Mouse (Mus musculus) lung, embryonic 15.5 days (tissue): ENCODE results near the gene Cd9. TPM values are rescaled to one million over a fixed set of nuclear protein-coding genes. Genes with fewer than 3 reads are reported as not detected.
"Not testable (repeated sequence)": the region's sequence is repeated elsewhere in the genome, so short reads cannot be mapped to it uniquely, and the experiment has no call there.

Experiments used
- ATAC-seq: fragments of 200-750 bp; cut with Nextera tagmentation; 2 replicates; pipeline ENCODE4 v1.8.0; 2017; ENCODE audit warnings: moderate number of reproducible peaks, borderline replicate concordance; ENCODE audit not compliant: low FRiP score, low TSS enrichment; ENCODE audit errors: extremely low read depth
- H3K27ac ChIP-seq: fragments of 300-500 bp; sonication (generic); 2 replicates; pipeline ENCODE4 v1.5.1; 2015; ENCODE audit warnings: moderate library complexity, mild to moderate bottlenecking, inconsistent platforms
- H3K27me3 ChIP-seq: fragments of 300-500 bp; sonication (generic); 2 replicates; pipeline ENCODE4 v1.6.1; 2015; ENCODE audit warnings: inconsistent platforms
- H3K36me3 ChIP-seq: fragments of 300-500 bp; sonication (generic); 2 replicates; pipeline ENCODE4 v1.6.1; 2015; ENCODE audit warnings: inconsistent platforms
- H3K4me1 ChIP-seq: fragments of 300-500 bp; sonication (generic); 2 replicates; pipeline ENCODE4 v1.6.1; 2015; ENCODE audit warnings: inconsistent platforms
- H3K4me2 ChIP-seq: fragments of 300-500 bp; sonication (generic); 2 replicates; pipeline ENCODE4 v1.6.1; 2015; ENCODE audit warnings: inconsistent platforms, mild to moderate bottlenecking, moderate library complexity
- H3K4me3 ChIP-seq: fragments of 300-500 bp; sonication (generic); 2 replicates; pipeline ENCODE4 v1.5.1; 2015; ENCODE audit warnings: mild to moderate bottlenecking, inconsistent platforms
- H3K9ac ChIP-seq: fragments of 300-500 bp; sonication (generic); 2 replicates; pipeline ENCODE4 v1.6.1; 2015; ENCODE audit warnings: inconsistent platforms
- H3K9me3 ChIP-seq: fragments of 300-500 bp; sonication (generic); 2 replicates; pipeline ENCODE4 v1.6.1; 2016; ENCODE audit warnings: inconsistent platforms
- WGBS: fragments of 180-500 bp; shearing (Covaris S2); methylation state at CpG from one replicate; pipeline ENCODE4 v1.1.7; 2015; 5-methylcytosine and 5-hydroxymethylcytosine counted together
- polyA plus RNA-seq: library from polyadenylated mRNA; unstranded; fragments of >200 nt; fragmentation: Nextera tagmentation; extraction: Ambion mirVana; gene quantifications from 2 replicates; pipeline ENCODE4 v1.2.1, GENCODE M21; 2015

The Cd9 gene
- polyA plus RNA-seq, 1 experiment from 2014 or later = 250 TPM

GRCm38 (mm10) chr6:125495361-125495760 is 770 bp upstream of the Cd9 start:
- 61% methylated on average over 9 of the region's 9 CpGs for WGBS
- Histone ChIP-seq H3K4me2 (peak overlapping the region; percentile 80), H3K27me3 (peaks cover 15% of the 10 kb centered on the region; the same call in 1 of the 2 replicates), H3K27ac (no peak overlapping the region), H3K4me3 (no peak overlapping the region), H3K9me3 (no peaks in the 10 kb centered on the region), H3K9ac (no peak overlapping the region), H3K4me1 (peaks cover 31% of the 10 kb centered on the region), H3K36me3 (0 out of 2 replicates have a peak, but pooled peaks cover 2% of the 10 kb centered on the region)
- no peak for ATAC-seq

DNA sequence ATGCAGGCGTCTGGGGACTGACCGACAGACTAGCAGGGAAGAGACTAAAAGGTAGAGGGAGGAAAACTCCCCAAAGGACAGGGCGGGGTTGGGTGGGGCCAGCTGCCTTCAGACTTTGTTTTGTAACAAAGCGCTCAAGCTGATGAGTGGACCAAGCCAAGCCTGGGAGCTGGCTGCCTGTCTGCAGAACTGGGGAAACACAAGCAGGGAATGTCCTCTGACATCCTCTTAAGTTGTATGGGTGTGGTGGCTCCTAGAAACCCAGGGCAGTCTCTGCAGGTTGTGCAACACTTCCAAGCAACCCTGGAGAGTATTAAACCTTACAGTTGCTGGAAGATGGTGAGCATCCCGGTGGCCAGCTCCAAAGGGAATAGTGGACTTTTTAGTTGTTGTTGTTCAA is 1.4 kb downstream of the Cd9 start:
- Histone ChIP-seq H3K27me3 (peaks cover 15% of the 10 kb centered on the region; the same call in 1 of the 2 replicates), H3K9ac (0 out of 2 replicates have a peak overlapping the region, but pooled peaks have one; percentile 61), H3K4me1 (peaks cover 31% of the 10 kb centered on the region), H3K9me3 (no peaks in the 10 kb centered on the region), H3K27ac (no peak overlapping the region), H3K36me3 (0 out of 2 replicates have a peak, but pooled peaks cover 2% of the 10 kb centered on the region), H3K4me2 (peak overlapping the region; percentile 80), H3K4me3 (peak overlapping the region; percentile 56)
- ATAC-seq = no peak
- 43% methylated on average over 5 of the region's 5 CpGs for WGBS

DNA sequence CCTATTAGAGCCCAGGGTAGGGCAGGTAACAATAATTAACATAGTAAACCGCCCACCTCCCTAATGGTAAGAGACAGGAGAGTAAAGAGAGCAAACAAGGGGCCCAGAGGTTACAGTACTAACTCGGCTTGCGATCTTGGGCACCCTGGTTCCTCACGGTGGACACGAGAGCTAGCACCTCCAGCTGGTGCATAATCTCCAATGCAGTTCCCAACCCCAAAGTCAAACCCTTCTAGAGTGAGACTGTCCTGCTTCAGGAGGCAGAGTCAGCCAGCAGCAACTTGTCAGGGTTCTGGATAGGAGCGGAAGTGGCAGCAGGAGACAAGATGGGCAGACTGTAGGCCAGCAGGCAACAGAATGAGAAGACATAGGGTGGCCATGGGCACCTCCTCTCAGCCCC is 1.9 kb downstream of the Cd9 start:
- Histone ChIP-seq H3K4me1 (peaks cover 31% of the 10 kb centered on the region), H3K27ac (no peak overlapping the region), H3K36me3 (0 out of 2 replicates have a peak, but pooled peaks cover 2% of the 10 kb centered on the region)

DNA sequence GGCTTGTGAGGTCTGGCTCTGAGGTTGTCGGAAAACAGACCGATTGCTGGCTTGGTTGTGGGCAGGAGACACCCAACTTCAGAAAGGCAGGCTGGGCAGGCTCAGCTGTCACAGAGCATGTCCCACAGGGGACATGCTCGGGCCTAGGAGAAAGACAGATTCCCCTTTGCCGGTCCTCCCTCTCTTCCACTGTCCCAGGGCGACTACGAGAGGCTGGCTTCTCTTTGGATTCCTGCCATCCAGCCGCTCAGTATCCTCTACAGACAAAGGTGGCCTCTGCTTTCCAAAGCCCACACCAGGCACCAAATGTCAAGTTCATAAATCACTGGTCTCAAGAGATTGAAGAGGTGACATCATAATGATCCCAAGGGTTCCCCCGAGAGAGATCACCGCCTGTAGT is 2.6 kb downstream of the Cd9 start:
- 0 out of 2 replicates have a peak, but pooled peaks cover 2% of the 10 kb centered on the region for H3K36me3 ChIP-seq
- H3K9me3 ChIP-seq = no peaks in the 10 kb centered on the region
- H3K27ac ChIP-seq = no peak overlapping the region
- no peak overlapping the region for H3K4me3 ChIP-seq
- WGBS = 56% methylated on average over 9 of the region's 9 CpGs
- H3K27me3 ChIP-seq = peaks cover 15% of the 10 kb centered on the region; the same call in 1 of the 2 replicates
- ATAC-seq = no peak
- peak overlapping the region; percentile 80 for H3K4me2 ChIP-seq
- peaks cover 31% of the 10 kb centered on the region for H3K4me1 ChIP-seq
- H3K9ac ChIP-seq = no peak overlapping the region

More for the DNA sequence above, 1.9 kb downstream of the Cd9 start:
- peaks cover 15% of the 10 kb centered on the region; the same call in 1 of the 2 replicates for H3K27me3 ChIP-seq
- no peaks in the 10 kb centered on the region for H3K9me3 ChIP-seq
- H3K4me2 ChIP-seq = peak overlapping the region; percentile 80
- ATAC-seq = no peak
- peak overlapping the region; percentile 56 for H3K4me3 ChIP-seq
- no peak overlapping the region; the same call in 1 of the 2 replicates for H3K9ac ChIP-seq
- WGBS = 64% methylated on average over 6 of the region's 6 CpGs

DNA sequence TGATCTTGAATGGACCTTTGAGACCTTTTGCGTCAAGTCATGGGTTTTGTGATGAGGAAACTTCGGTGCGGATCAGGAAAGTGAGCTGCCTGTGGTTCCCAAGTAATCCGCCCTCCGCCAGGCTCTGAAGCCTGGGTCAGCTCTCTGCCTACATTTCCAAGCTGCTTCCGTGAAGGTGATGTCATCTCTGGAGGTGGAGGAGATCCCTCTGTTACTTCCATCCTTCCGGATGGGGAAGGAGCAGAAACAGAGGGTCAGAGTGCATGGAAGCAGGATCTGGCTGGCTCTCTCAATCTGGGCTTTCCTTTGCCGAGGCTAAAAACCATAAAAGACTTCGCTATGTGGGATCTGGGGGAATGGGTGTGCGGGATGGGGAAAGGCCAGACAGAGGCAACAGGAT is 3.2 kb downstream of the Cd9 start:
- Histone ChIP-seq H3K27ac (no peak overlapping the region), H3K27me3 (peaks cover 15% of the 10 kb centered on the region; the same call in 1 of the 2 replicates), H3K9ac (no peak overlapping the region), H3K4me3 (no peak overlapping the region), H3K36me3 (0 out of 2 replicates have a peak, but pooled peaks cover 2% of the 10 kb centered on the region), H3K4me1 (peaks cover 31% of the 10 kb centered on the region), H3K9me3 (no peaks in the 10 kb centered on the region), H3K4me2 (0 out of 2 replicates have a peak overlapping the region, but pooled peaks have one; percentile 80)
- no peak for ATAC-seq
- 75% methylated on average over 10 of the region's 10 CpGs for WGBS

- no peak for ATAC-seq
- H3K4me3 ChIP-seq = no peak overlapping the region
- WGBS = 66% methylated on average over 11 of the region's 11 CpGs
- H3K36me3 ChIP-seq = 0 out of 2 replicates have a peak, but pooled peaks cover 2% of the 10 kb centered on the region
- H3K27me3 ChIP-seq = peaks cover 13% of the 10 kb centered on the region; the same call in 1 of the 2 replicates
- no peak overlapping the region for H3K9ac ChIP-seq
- no peaks in the 10 kb centered on the region for H3K9me3 ChIP-seq
- no peak overlapping the region for H3K27ac ChIP-seq
- H3K4me1 ChIP-seq = peaks cover 27% of the 10 kb centered on the region
- no peak overlapping the region for H3K4me2 ChIP-seq
Observed at GRCm38 (mm10) chr6:125489881-125490559, 4.6 kb downstream of the Cd9 start.

DNA sequence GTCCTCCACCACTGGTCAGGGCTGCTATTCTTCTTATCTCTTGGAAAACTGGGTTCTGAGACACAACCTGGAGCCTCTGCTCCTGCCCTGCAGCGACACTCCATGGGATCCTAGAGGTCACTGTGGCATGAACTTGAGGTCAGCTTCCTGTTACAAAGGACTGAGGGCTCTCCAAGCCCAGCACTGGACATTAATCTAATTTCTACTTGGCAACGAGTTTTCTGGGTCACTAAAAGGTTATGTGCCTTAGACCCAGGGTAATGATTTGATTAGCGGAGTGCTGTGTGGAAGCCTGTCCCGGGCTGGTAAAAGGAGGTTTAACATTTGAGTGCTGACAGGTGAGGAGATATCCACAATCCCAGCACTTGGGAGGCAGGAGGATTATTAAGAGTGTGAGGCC is 9.0 kb downstream of the Cd9 start:
- Histone ChIP-seq H3K27ac (no peak overlapping the region), H3K4me1 (peaks cover 23% of the 10 kb centered on the region), H3K27me3 (no peaks in the 10 kb centered on the region), H3K36me3 (0 out of 2 replicates have a peak, but pooled peaks cover 2% of the 10 kb centered on the region), H3K9me3 (no peaks in the 10 kb centered on the region), H3K4me3 (no peak overlapping the region), H3K9ac (no peak overlapping the region), H3K4me2 (no peak overlapping the region)
- ATAC-seq = no peak
- WGBS = 45% methylated on average over 4 of the region's 4 CpGs

DNA sequence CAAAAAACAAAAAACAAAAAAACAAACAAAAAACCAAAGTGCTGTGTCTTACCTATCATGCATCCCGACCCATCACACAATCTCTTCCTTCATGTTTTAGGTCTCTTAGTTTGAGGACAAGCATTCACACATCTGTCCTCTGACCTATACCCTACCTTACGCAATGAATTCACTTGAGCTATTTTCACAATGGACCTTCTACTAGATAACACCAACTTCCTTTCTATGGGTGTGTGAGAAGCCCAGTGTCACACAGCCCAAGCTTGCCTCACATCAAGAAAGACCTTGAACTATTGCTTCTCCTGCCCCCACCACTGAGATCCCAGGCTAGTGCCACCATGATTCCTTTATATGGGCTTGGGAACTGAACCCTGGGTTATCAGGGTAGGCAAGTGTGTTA is 9.9 kb downstream of the Cd9 start:
- Histone ChIP-seq H3K4me3 (no peak overlapping the region), H3K4me1 (peaks cover 31% of the 10 kb centered on the region), H3K9me3 (no peaks in the 10 kb centered on the region), H3K27me3 (no peaks in the 10 kb centered on the region), H3K9ac (no peak overlapping the region), H3K4me2 (no peak overlapping the region), H3K27ac (no peak overlapping the region), H3K36me3 (no peaks in the 10 kb centered on the region)
- 87% methylated on average over 2 of the region's 2 CpGs for WGBS
- ATAC-seq = no peak

- ATAC-seq, H3K27me3 ChIP-seq, H3K9ac ChIP-seq, H3K36me3 ChIP-seq, H3K4me3 ChIP-seq, H3K4me2 ChIP-seq, H3K9me3 ChIP-seq, H3K27ac ChIP-seq: not testable (repeated sequence)
- peaks cover 36% of the 10 kb centered on the region for H3K4me1 ChIP-seq
- 87% methylated on average over 10 of the region's 10 CpGs for WGBS
Observed at GRCm38 (mm10) chr6:125484313-125484660, 10.3 kb downstream of the Cd9 start.

- Histone ChIP-seq H3K4me3 (no peak overlapping the region), H3K36me3 (no peaks in the 10 kb centered on the region), H3K4me2 (no peak overlapping the region), H3K9me3 (no peaks in the 10 kb centered on the region), H3K9ac (no peak overlapping the region), H3K27ac (no peak overlapping the region), H3K27me3 (no peaks in the 10 kb centered on the region), H3K4me1 (peaks cover 40% of the 10 kb centered on the region)
- no peak for ATAC-seq
- 80% methylated on average over 12 of the region's 12 CpGs for WGBS
Observed at GRCm38 (mm10) chr6:125483515-125484312, 10.9 kb downstream of the Cd9 start.

DNA sequence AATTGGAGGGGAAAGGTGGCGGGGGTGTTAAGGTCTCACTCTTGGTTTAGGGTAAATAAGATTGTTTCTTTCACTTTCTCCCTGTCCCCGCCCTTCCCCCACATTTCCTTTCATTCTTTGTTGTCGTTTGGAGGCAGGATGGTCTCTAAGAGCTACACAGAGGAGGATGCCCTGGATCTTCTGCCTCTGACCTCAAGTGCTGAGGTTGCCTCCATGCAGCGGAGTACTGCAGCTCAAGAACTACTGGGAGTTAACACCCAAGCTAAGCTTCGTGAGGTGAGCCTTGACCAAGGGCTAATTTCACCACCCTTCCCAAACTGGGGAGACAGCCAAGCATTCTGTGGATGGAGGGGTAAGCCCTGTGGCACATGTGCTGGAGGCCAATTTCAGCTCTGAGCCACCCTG is 12.2 kb downstream of the Cd9 start:
- peak overlapping the region; percentile 83 for H3K27ac ChIP-seq
- no peaks in the 10 kb centered on the region for H3K27me3 ChIP-seq
- H3K9me3 ChIP-seq = no peaks in the 10 kb centered on the region
- peaks cover 53% of the 10 kb centered on the region for H3K4me1 ChIP-seq
- no peak overlapping the region for H3K9ac ChIP-seq
- H3K4me3 ChIP-seq = no peak overlapping the region
- WGBS = 51% methylated on average over 5 of the region's 5 CpGs
- 0 out of 2 replicates have a peak overlapping the region, but pooled peaks have one; percentile 4 for H3K4me2 ChIP-seq
- ATAC-seq = no peak
- H3K36me3 ChIP-seq = no peaks in the 10 kb centered on the region
